Mouse (Mus musculus): ENCODE data around the gene Gsta2. TPM values are rescaled to one million over a fixed set of nuclear protein-coding genes. Genes with fewer than 3 reads are reported as not detected.

Gsta2 gene
- total RNA-seq, 1 experiment from 2014 or later = not detected

Other genes starting within 250 kb of the Gsta2 start
- gene Fbxo9, start 246.7 kb downstream of the Gsta2 start, total RNA-seq (2017) = 62.4 and 84.6 TPM in 2 replicates
- 19.2 and 30.6 TPM in 2 replicates for gene Ick, start 246.6 kb downstream of the Gsta2 start, total RNA-seq (2017)
- 12.8 and 21.2 TPM in 2 replicates for gene Gsta4, start 173.0 kb downstream of the Gsta2 start, total RNA-seq (2017)
- not detected in 2 replicates for gene Gsta1, start 125.1 kb downstream of the Gsta2 start, total RNA-seq (2017)
- not detected in 2 replicates for gene Gm3776, start 98.7 kb downstream of the Gsta2 start, total RNA-seq (2017)
- gene Gm10639, start 65.9 kb downstream of the Gsta2 start, total RNA-seq (2017) = not detected in 2 replicates
- not detected in 2 replicates for gene Omt2a, start 41.0 kb downstream of the Gsta2 start, total RNA-seq (2017)
- gene Omt2b, start 28.2 kb downstream of the Gsta2 start, total RNA-seq (2017) = not detected in 2 replicates
- not detected in 2 replicates for gene Dppa5a, start 12.4 kb upstream of the Gsta2 start, total RNA-seq (2017)
- gene Ooep, start 22.9 kb upstream of the Gsta2 start, total RNA-seq (2017) = not detected in 2 replicates
- gene Ddx43, start 40.0 kb upstream of the Gsta2 start, total RNA-seq (2017) = 0.94 and 1.4 TPM in 2 replicates
- 18.0 and 20.8 TPM in 2 replicates for gene Cgas, start 87.4 kb upstream of the Gsta2 start, total RNA-seq (2017)
- gene Mto1, start 92.4 kb upstream of the Gsta2 start, total RNA-seq (2017) = 25.9 and 47.7 TPM in 2 replicates
- 1.5 TPM in 1 of 2 replicates, not detected in the other for gene Gm17324, start 93.0 kb upstream of the Gsta2 start, total RNA-seq (2017)
- gene Eef1a1, start 133.4 kb upstream of the Gsta2 start, total RNA-seq (2017) = 13,616 and 15,037 TPM in 2 replicates
- 7.0 and 11.1 TPM in 2 replicates for gene Slc17a5, start 232.3 kb upstream of the Gsta2 start, total RNA-seq (2017)